Mouse (Mus musculus): ENCODE measurements around the gene Max.

Max gene

DNA sequence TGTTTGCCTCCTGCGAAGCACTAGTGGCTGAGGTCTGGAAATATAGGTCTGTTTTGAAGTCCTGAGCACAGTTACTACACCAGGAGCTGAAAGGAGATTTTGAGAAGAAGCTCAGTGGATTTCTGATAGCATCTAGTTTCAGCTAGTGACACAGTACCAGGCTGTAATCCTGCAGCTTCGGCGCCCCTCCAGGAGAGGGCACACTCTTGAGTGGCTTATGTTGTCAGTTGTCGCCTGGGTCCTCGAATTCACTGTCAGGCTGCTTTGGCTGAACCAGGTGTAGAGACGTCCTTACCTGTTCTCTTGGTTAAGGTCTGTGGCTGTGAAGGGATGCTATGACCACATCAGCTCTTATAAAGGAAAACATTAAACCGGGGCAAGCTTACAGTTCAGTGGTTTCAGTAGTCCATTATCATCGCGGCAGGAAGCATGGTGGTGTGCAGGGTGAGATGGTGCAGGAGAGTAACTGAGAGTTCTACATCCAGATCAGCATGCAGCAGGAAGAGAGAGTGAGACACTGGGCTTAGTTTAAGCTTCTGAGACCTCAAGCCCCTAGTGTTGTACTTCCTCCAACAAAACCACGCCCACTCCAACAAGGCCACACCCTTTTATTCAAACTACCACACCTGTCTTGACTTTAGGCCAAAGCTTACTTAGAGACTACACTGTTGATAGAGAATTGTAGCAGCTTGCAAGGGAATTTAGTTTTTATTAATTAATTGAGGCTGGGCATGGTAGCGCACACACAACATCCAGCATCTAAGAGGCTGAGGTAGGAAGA lies 72.4 kb downstream of the Max start:
- no peak for DNase-seq (ENCODE audit: low read depth, low spot score)

DNA sequence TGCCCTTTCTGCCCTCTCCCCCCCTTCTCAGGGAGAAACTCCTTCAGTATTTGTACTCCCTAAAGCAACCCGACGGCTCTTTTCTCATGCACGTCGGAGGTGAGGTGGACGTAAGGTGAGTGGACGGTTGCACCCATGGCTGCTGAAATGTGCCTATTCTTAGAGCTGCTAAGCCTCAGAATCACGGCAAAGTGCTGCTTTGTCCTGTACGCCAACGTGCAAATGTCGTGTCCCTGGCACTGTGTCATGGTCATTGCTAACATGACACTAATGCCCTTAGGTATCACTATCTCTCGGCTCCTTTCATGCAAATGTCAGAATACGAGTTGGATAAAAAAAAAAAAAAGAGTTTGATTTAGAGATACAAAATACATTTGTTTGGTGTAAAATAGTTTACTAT lies 74.1 kb downstream of the Max start:
- no peak for DNase-seq (ENCODE audit: low read depth, low spot score)

All from brain, adult 2 months (tissue).